Mouse (Mus musculus) R1 (cell line): ENCODE results near the gene Endog.

Experiments
- DNase-seq: peaks from one replicate; pipeline ENCODE4 v3.0.0-alpha.2; 2018; ENCODE audit warnings: low read depth, low spot score

Endog gene

DNA sequence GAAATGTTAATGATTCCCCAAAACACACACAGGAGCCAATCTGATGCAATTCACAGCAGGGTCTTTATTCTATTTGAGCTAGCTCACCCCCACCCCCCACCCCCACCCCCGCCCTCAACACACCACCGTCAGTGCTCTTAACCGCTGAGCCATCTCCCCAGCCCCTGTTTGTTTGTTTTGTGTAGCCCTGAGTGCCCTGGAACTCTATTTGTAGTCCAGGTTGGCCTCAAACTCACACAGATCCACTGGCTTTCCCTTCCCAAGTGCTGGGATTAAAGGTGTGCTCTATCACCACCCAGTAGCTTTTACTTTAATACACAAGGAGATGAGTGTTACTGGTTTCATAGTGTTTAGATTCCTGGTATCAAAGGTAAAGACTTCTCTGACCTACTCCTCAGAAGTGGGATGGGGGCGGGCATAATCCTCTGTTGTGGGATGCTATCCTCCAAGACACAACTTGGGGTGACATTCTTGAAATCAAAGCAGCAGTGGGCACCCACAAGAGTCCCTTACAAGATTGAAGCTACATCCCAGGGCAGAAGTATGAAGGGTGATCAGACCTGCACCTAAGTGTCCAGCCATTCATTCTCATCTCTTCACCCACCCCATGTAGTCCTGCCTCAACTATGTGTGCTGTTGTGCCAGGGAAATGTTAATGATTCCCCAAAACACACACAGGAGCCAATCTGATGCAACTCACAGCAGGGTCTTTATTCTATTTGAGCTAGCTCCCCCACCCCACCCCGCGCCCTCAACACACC, 40.3 kb downstream of the Endog start:
- DNase-seq = no peak

DNA sequence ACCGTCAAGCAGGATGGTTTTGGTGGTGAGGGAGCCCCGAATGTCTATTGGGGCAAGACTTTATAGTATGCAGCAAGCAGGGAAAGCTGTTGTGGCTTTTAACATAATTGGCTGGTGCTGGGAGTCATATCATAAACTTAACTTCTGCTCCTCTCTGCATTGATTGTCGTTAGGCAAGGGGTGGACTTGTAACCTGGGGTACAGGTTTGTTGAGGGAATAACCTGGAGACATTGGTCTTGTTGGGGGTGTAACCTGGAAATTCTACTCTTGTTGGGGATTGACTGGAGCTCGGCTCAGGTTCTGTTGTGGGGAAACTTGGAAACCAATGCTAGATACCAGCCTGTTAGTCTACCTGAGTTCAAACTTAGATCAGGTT, 40.9 kb downstream of the Endog start:
- no peak for DNase-seq

DNA sequence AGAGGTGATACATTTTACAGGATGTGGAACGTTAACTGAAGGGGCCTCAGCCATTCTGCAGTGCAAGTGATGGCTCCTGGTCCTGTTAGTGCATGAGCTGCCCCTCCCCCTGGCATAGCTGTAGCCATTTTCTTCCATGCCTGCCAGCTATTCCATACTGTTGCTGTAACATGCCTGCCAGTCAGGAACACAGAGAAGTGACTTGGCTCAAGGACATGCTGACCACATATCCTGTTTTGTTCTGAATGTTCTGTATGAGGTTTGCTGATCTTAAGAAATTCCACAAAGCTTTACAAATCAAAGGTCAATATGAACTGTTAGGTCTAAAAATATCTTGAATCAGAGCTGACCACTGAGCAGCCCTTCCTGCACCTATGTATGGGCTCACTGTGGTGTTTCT, 41.7 kb downstream of the Endog start:
- DNase-seq = no peak

DNA sequence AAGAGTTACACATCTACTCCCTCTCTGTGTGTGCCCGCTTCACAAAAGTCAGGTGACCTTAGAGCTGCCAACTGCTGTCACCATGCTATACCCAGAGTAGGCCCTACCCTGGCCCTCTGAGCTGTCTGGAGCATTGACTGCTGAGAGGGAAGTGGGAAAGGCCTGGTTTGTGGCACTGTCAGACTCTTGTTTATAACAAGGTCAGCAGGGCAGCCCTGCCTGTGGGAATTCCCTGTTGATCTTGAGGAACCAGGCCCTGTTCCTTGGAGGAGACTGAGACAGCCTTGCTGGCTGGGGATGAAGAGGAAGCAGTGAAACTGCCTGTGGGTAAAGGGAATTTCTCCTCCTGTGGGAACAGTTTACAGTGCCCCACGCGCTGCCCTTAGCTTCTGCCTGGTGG, 43.5 kb downstream of the Endog start:
- DNase-seq = no peak

DNA sequence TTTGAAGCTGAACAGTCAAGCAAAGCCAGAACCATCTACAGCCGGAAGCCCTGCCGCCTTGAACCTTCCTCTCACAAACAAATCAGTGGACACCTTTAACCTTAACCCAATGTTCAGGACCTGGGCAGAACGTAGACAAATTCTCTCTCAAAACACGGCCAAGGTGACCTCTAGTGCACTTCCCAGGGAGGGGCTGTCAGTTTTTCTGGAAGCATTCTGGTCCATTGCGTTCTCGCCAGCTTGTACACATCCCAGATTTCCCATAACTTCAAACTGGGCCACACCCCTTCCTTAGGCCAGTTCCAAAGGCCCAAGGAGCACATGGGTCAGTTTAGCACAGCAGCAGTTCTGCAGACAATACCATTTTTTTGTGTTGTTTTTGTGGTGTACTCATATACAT, 44.2 kb downstream of the Endog start:
- DNase-seq = peak; percentile 30

DNA sequence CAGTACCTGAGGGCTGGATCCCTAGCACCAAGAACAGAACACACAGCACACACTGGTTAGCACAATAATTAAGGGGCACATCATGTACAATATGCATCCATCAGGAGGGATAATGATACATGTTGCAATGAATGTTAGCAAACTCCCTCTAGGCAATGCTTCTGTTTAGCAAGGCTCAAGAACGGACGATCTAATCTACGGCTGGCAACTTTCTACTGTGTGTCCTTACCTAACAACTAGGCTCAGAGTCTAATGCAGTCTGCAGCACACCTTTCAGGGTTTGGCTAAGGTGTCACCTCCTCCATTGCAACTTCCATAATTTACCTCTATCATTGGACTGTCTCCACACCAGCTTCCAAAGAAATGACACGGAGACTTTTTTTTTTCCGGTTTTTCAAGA, 45.0 kb downstream of the Endog start:
- DNase-seq = no peak
